Comparison of ENCODE assay signal across 9 mouse cellular contexts in genomic region chr11:55098189-55098915, GRCm38 (mm10). TPM values are rescaled to one million over a fixed set of nuclear protein-coding genes. Genes with fewer than 3 reads are reported as not detected.
DNase-seq lines count a peak whose midpoint lies in the region; ATAC-seq and TF ChIP-seq lines count a peak whose summit lies in the region.
"Had no signal": no experiment of that assay in that cellular context is flagged by ENCODE, and none has a peak within 500 bp of the region (broad histone marks: within the 10 kb centered on the region; RNA-seq: fewer than 3 reads in every experiment).

No protein-coding gene starts in this region.

- DNase-seq in gastrocnemius, adult 2 months = no peak
- DNase-seq in gastrocnemius, postnatal 10 days = no peak
- peak; percentile 21 for DNase-seq in CD4-positive, CD25-positive, alpha-beta regulatory T cell, adult 2 months (ENCODE audit: low read depth, low spot score)
- no peak for DNase-seq in forebrain, embryonic 14.5 days (ENCODE audit: low spot score)
- DNase-seq in liver, postnatal 0 days = no peak
- no peak for DNase-seq in thymus, postnatal 10 days (ENCODE audit: low spot score in 2 of 2)
- no peak for DNase-seq in layer of hippocampus, adult 8-10 months (ENCODE audit: low spot score in 2 of 2)
- no peak for DNase-seq in spleen, adult 12 weeks (ENCODE audit: low spot score)

- no peak for TF ChIP-seq CTCF in gastrocnemius, adult 2 months (IDR thresholded peaks at IDR 0.05)
- TF ChIP-seq CTCF in liver, postnatal 0 days (IDR thresholded peaks at IDR 0.05; ENCODE audit: low read depth) = no peak

- peak overlapping the region; percentile 87 for H3K27ac ChIP-seq in gastrocnemius, adult 2 months
- peak overlapping the region; percentile 54; the same call in 1 of the 2 replicates for H3K27ac ChIP-seq in forebrain, embryonic 14.5 days (ENCODE audit: low read depth, low read length)
- peak overlapping the region; percentile 71 for H3K27ac ChIP-seq in liver, postnatal 0 days (ENCODE audit: low read depth)

- H3K4me3 ChIP-seq in gastrocnemius, adult 2 months = peak overlapping the region; percentile 92
- H3K4me3 ChIP-seq in forebrain, embryonic 14.5 days (ENCODE audit: low read depth, low read length) = peak overlapping the region; percentile 51
- H3K4me3 ChIP-seq in liver, postnatal 0 days (ENCODE audit: low read depth, low read length) = peak overlapping the region; percentile 57

- peak overlapping the region; percentile 75 for H3K9ac ChIP-seq in forebrain, embryonic 14.5 days (ENCODE audit: low read length)
- H3K9ac ChIP-seq in liver, postnatal 0 days (replicated peaks) = peak overlapping the region; percentile 56

- no peaks in the 10 kb centered on the region for H3K36me3 ChIP-seq in forebrain, embryonic 14.5 days (ENCODE audit: control insufficient read depth, insufficient read depth, low read length)
- no peaks in the 10 kb centered on the region for H3K36me3 ChIP-seq in liver, postnatal 0 days (replicated peaks; ENCODE audit: insufficient read depth, low read length)

- peaks cover 3% of the 10 kb centered on the region; the same call in 1 of the 2 replicates for H3K4me1 ChIP-seq in forebrain, embryonic 14.5 days (ENCODE audit: control insufficient read depth, insufficient read depth, low read length)
- H3K4me1 ChIP-seq in liver, postnatal 0 days (ENCODE audit: insufficient read depth) = peaks cover 37% of the 10 kb centered on the region

- H3K9me3 ChIP-seq in forebrain, embryonic 14.5 days (replicated peaks; ENCODE audit: control insufficient read depth, low read length) = no peaks in the 10 kb centered on the region
- H3K9me3 ChIP-seq in liver, postnatal 0 days (ENCODE audit: low read length) = no peaks in the 10 kb centered on the region

- WGBS in forebrain, embryonic 14.5 days = 14% methylated on average over 24 of the region's 24 CpGs
- 14% methylated on average over 23 of the region's 24 CpGs for WGBS in liver, postnatal 0 days (ENCODE audit: insufficient replicate concordance)

- 0 out of 2 replicates have a peak, but pooled peaks cover 2% of the 10 kb centered on the region for H3K27me3 ChIP-seq in forebrain, embryonic 14.5 days (replicated peaks; ENCODE audit: control insufficient read depth, insufficient read depth, low read length)
- H3K27me3 ChIP-seq in liver, postnatal 0 days (ENCODE audit: insufficient read depth, low read length) = no peaks in the 10 kb centered on the region
- H3K27me3 ChIP-seq: Patski had no signal

- no peak for TF ChIP-seq EP300 in liver, postnatal 0 days (IDR thresholded peaks at IDR 0.05; ENCODE audit: low read depth)

- intact Hi-C loops in gastrocnemius, adult 2 months (cut with DNase I) = no loop called here

- no peak; the same call in 1 of the 2 replicates for ATAC-seq in forebrain, embryonic 14.5 days
- peak; percentile 28; the same call in 1 of the 2 replicates for ATAC-seq in liver, postnatal 0 days

- peak overlapping the region; percentile 72 for H3K4me2 ChIP-seq in forebrain, embryonic 14.5 days (ENCODE audit: low read length)
- peak overlapping the region; percentile 77 for H3K4me2 ChIP-seq in liver, postnatal 0 days (ENCODE audit: low read depth, low read length)

RNA-seq across cellular contexts. Expression of gene Gm2a, which starts 0.4 kb away (rescaled TPM):
- 1 to 10 TPM; 6.5 to 6.7 TPM for total RNA-seq in gastrocnemius, adult 2 months (2021)
- 10 to 100 TPM; 12.3 to 14.5 TPM for total RNA-seq in gastrocnemius, postnatal 10 days (2021)
- 22.5 and 22.8 TPM in 2 replicates for polyA plus RNA-seq in forebrain, embryonic 14.5 days (2014; fragmentation: Nextera tagmentation; extraction: Ambion mirVana)
- 28.7 and 31.6 TPM in 2 replicates for polyA plus RNA-seq in liver, postnatal 0 days (2015; fragmentation: Nextera tagmentation; extraction: Ambion mirVana)
- 10 to 100 TPM; 28.3 to 45.4 (median 36.9) TPM for total RNA-seq in layer of hippocampus, adult 8-10 months (2022)

RNA-seq across cellular contexts. Expression of gene Ccdc69, which starts 20.4 kb away (rescaled TPM):
- 1 to 10 TPM; 3.6 to 3.9 TPM for total RNA-seq in gastrocnemius, adult 2 months (2021)
- 10 to 100 TPM; 14.1 to 14.4 TPM for total RNA-seq in gastrocnemius, postnatal 10 days (2021)
- polyA plus RNA-seq in forebrain, embryonic 14.5 days (2014; fragmentation: Nextera tagmentation; extraction: Ambion mirVana) = 0.20 and 0.56 TPM in 2 replicates
- polyA plus RNA-seq in liver, postnatal 0 days (2015; fragmentation: Nextera tagmentation; extraction: Ambion mirVana) = 1.3 and 1.6 TPM in 2 replicates
- 1 to 10 TPM in 1 of 4 experiments, under 1 TPM in 3; 0.32 to 1.1 (median 0.75) TPM for total RNA-seq in layer of hippocampus, adult 8-10 months (2022)
- polyA plus RNA-seq: Patski had no signal

RNA-seq across cellular contexts. Expression of gene Slc36a3, which starts 53.2 kb away (rescaled TPM):
- total RNA-seq in gastrocnemius, adult 2 months (2021) = not detected
- not detected for total RNA-seq in gastrocnemius, postnatal 10 days (2021)
- not detected in 2 replicates for polyA plus RNA-seq in forebrain, embryonic 14.5 days (2014; fragmentation: Nextera tagmentation; extraction: Ambion mirVana)
- not detected in 2 replicates for polyA plus RNA-seq in liver, postnatal 0 days (2015; fragmentation: Nextera tagmentation; extraction: Ambion mirVana)
- total RNA-seq in layer of hippocampus, adult 8-10 months (2022) = not detected
- polyA plus RNA-seq: Patski had no signal
